ENCODE assay signal across 16 mouse cellular contexts in the genomic region with DNA sequence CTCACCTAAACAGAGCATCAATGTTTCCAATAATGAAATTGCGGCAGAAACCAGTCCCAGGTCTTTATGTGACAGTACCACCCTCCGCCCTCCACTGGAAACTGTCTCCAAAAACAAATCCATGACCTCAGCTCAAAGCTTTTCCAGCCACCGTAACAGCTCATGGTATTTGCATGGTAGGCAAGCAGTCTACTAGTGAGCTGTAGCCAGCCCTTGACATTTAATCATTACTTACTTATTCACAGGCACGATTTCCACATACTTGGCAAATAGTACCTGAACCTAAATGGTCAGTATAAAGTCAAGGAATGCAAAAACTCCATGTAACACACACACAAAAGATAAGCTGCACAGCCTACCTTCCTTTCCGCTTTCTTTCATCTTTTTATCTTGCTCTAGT. TPM values are rescaled to one million over a fixed set of nuclear protein-coding genes. Genes with fewer than 3 reads are reported as not detected.
DNase-seq lines count a peak whose midpoint lies in the region; ATAC-seq and TF ChIP-seq lines count a peak whose summit lies in the region.
"Had no signal": no experiment of that assay in that cellular context is flagged by ENCODE, and none has a peak within 500 bp of the region (broad histone marks: within the 10 kb centered on the region; RNA-seq: fewer than 3 reads in every experiment).

No protein-coding gene starts in this region.

- H3K36me3 ChIP-seq in lung, postnatal 0 days (ENCODE audit: insufficient read depth, low read length) = peaks cover 14% of the 10 kb centered on the region; the same call in 1 of the 2 replicates
- peaks cover 1% of the 10 kb centered on the region; the same call in 1 of the 2 replicates for H3K36me3 ChIP-seq in kidney, adult 2 months (ENCODE audit: control insufficient read depth, insufficient read depth, low read length)
- H3K36me3 ChIP-seq in limb, embryonic 10.5 days = peaks cover 100% of the 10 kb centered on the region

- peak overlapping the region; percentile 56 for H3K27ac ChIP-seq in gastrocnemius, adult 2 months
- H3K27ac ChIP-seq in lung, postnatal 0 days (ENCODE audit: low read length) = no peak overlapping the region
- H3K27ac ChIP-seq in kidney, adult 2 months (ENCODE audit: insufficient read depth, low read depth, low read length) = peak overlapping the region; percentile 89
- H3K27ac ChIP-seq in limb, embryonic 10.5 days = no peak overlapping the region
- H3K27ac ChIP-seq: hindbrain, embryonic 13.5 days; intestine, embryonic 15.5 days; neural tube, embryonic 15.5 days had no signal

- no peak overlapping the region for H3K4me2 ChIP-seq in lung, postnatal 0 days (replicated peaks; ENCODE audit: low read depth, low read length)
- H3K4me2 ChIP-seq: hindbrain, embryonic 13.5 days; intestine, embryonic 15.5 days; lung, embryonic 14.5 days; neural tube, embryonic 15.5 days had no signal

- intact Hi-C loops in gastrocnemius, adult 2 months (cut with DNase I) = no loop called here

- no peak overlapping the region for H3K9ac ChIP-seq in lung, postnatal 0 days (replicated peaks; ENCODE audit: low read depth)
- H3K9ac ChIP-seq: forebrain, postnatal 0 days; hindbrain, embryonic 13.5 days; intestine, embryonic 15.5 days; lung, embryonic 14.5 days; neural tube, embryonic 15.5 days had no signal

- no peaks in the 10 kb centered on the region for H3K27me3 ChIP-seq in lung, postnatal 0 days (replicated peaks; ENCODE audit: insufficient read depth, low read length)
- no peaks in the 10 kb centered on the region for H3K27me3 ChIP-seq in kidney, adult 2 months (replicated peaks; ENCODE audit: control insufficient read depth, insufficient read depth, low read length)
- H3K27me3 ChIP-seq in limb, embryonic 10.5 days (ENCODE audit: low read depth, poor library complexity, severe bottlenecking) = no peaks in the 10 kb centered on the region
- H3K27me3 ChIP-seq: hindbrain, embryonic 13.5 days; intestine, embryonic 15.5 days; neural tube, embryonic 15.5 days had no signal

- TF ChIP-seq POLR2A in lung, adult 2 months (IDR thresholded peaks at IDR 0.05; ENCODE audit: borderline replicate concordance, extremely low read depth, low read depth, low read length) = no peak
- TF ChIP-seq POLR2A in kidney, adult 2 months (IDR thresholded peaks at IDR 0.05; ENCODE audit: low read depth, low read length) = no peak

- ATAC-seq in lung, postnatal 0 days = peak; percentile 87
- no peak for ATAC-seq in cerebellum, adult (ENCODE audit: insufficient number of reproducible peaks, low FRiP score, low TSS enrichment)

- H3K9me3 ChIP-seq in lung, postnatal 0 days (ENCODE audit: low read length) = no peaks in the 10 kb centered on the region
- no peaks in the 10 kb centered on the region for H3K9me3 ChIP-seq in limb, embryonic 10.5 days (replicated peaks)
- H3K9me3 ChIP-seq: hindbrain, embryonic 13.5 days; intestine, embryonic 15.5 days; neural tube, embryonic 15.5 days had no signal

- TF ChIP-seq CTCF in gastrocnemius, adult 2 months (IDR thresholded peaks at IDR 0.05) = no peak
- no peak for TF ChIP-seq CTCF in lung, postnatal 0 days (IDR thresholded peaks at IDR 0.05)
- no peak for TF ChIP-seq CTCF in lung, adult 2 months (IDR thresholded peaks at IDR 0.05; ENCODE audit: insufficient read depth, low read length)
- no peak for TF ChIP-seq CTCF in kidney, adult 2 months (conservative IDR thresholded peaks at IDR 0.05; ENCODE audit: insufficient read depth, insufficient read length, low read depth, low read length)

- no peak overlapping the region for H3K4me3 ChIP-seq in gastrocnemius, adult 2 months
- H3K4me3 ChIP-seq in lung, postnatal 0 days (ENCODE audit: low read depth, low read length) = no peak overlapping the region
- no peak overlapping the region for H3K4me3 ChIP-seq in lung, adult 2 months (replicated peaks; ENCODE audit: extremely low read depth, low read depth, low read length)
- no peak overlapping the region for H3K4me3 ChIP-seq in kidney, adult 2 months (ENCODE audit: insufficient read depth, low read depth, low read length)
- H3K4me3 ChIP-seq in limb, embryonic 10.5 days = no peak overlapping the region
- H3K4me3 ChIP-seq: hindbrain, embryonic 13.5 days; intestine, embryonic 15.5 days; neural tube, embryonic 15.5 days had no signal

- TF ChIP-seq EP300 in lung, postnatal 0 days (IDR thresholded peaks at IDR 0.05) = peak; percentile 19; the same call in 1 of the 2 replicates

- no peak for DNase-seq in gastrocnemius, adult 2 months
- DNase-seq in gastrocnemius, adult 8-10 months (ENCODE audit: low spot score in 2 of 2) = no peak
- DNase-seq in lung, postnatal 0 days (ENCODE audit: low spot score) = peak; percentile 76
- DNase-seq in lung, adult 2 months = no peak
- peak; percentile 84 for DNase-seq in kidney, adult 2 months
- DNase-seq in kidney, postnatal 36 days = peak; percentile 42 to 81
- DNase-seq in limb, embryonic 10.5 days (ENCODE audit: low spot score) = no peak
- DNase-seq: forebrain, postnatal 0 days; gastrocnemius, postnatal 25 days; heart, postnatal 10 days; thymus, adult 2 months had no signal

- 70% methylated on average over 5 of the region's 5 CpGs for WGBS in lung, postnatal 0 days
- 72% methylated on average over 5 of the region's 5 CpGs for WGBS in lung, adult 2 months
- WGBS in kidney, adult 2 months = 46% methylated on average over 5 of the region's 5 CpGs
- 93% methylated on average over 5 of the region's 5 CpGs for WGBS in limb, embryonic 10.5 days

- H3K4me1 ChIP-seq in lung, postnatal 0 days (ENCODE audit: insufficient read depth, low read depth, low read length) = no peaks in the 10 kb centered on the region
- no peaks in the 10 kb centered on the region; the same call in 1 of the 2 replicates for H3K4me1 ChIP-seq in lung, adult 2 months (ENCODE audit: control insufficient read depth, insufficient read depth, low read length)
- peaks cover 40% of the 10 kb centered on the region for H3K4me1 ChIP-seq in kidney, adult 2 months (ENCODE audit: control insufficient read depth, insufficient read depth, low read length)
- no peaks in the 10 kb centered on the region for H3K4me1 ChIP-seq in limb, embryonic 10.5 days
- H3K4me1 ChIP-seq: hindbrain, embryonic 13.5 days; intestine, embryonic 15.5 days had no signal

RNA-seq across cellular contexts. Expression of gene Pum3, which starts 33.7 kb away (rescaled TPM):
- 10 to 100 TPM; 18.4 to 29.5 TPM for total RNA-seq in gastrocnemius, adult 2 months (2021)
- total RNA-seq in gastrocnemius, adult 8-10 months (2022) = 10 to 100 TPM; 11.5 to 22.1 (median 17.6) TPM
- 41.1 and 47.9 TPM in 2 replicates for polyA plus RNA-seq in lung, postnatal 0 days (2015; fragmentation: Nextera tagmentation; extraction: Ambion mirVana)
- 10.3 and 18.9 TPM in 2 replicates for polyA plus RNA-seq in lung, adult 2 months (2012; rRNA removed)
- polyA plus RNA-seq in kidney, adult 2 months (2012; rRNA removed) = 13.1 and 15.2 TPM in 2 replicates
- polyA plus RNA-seq in limb, embryonic 10.5 days (2016; fragmentation: Nextera tagmentation; extraction: Ambion mirVana) = 92.5 and 95.3 TPM in 2 replicates

Comparison
In these comparisons a context has a peak if more than half of its experiments do, and no peak if none do; other contexts are left out.
1. DNase-seq: peak in lung, postnatal 0 days (single experiment), kidney, adult 2 months (single experiment) and kidney, postnatal 36 days (2 of 2); none in gastrocnemius, adult 2 months (single experiment), gastrocnemius, adult 8-10 months (0 of 2), lung, adult 2 months (single experiment) and limb, embryonic 10.5 days (single experiment).
2. H3K27ac ChIP-seq: peak in gastrocnemius, adult 2 months (single experiment) and kidney, adult 2 months (single experiment); none in lung, postnatal 0 days (single experiment) and limb, embryonic 10.5 days (single experiment).